8 mouse cellular contexts compared by ENCODE assay signal in genomic region chr10:7832171-7832676, GRCm38 (mm10). TPM values are rescaled to one million over a fixed set of nuclear protein-coding genes. Genes with fewer than 3 reads are reported as not detected.
DNase-seq lines count a peak whose midpoint lies in the region; ATAC-seq and TF ChIP-seq lines count a peak whose summit lies in the region.

Gene Zc3h12d (plus strand): TSS chr10:7832470.

- peak within 1 kb of the TSS; percentile 20; the same call in 1 of the 2 replicates for H3K4me3 ChIP-seq in heart, adult 2 months
- H3K4me3 ChIP-seq in lung, adult 2 months (replicated peaks; ENCODE audit: extremely low read depth, low read depth, low read length) = peak within 1 kb of the TSS; percentile 42
- H3K4me3 ChIP-seq in neural tube, embryonic 13.5 days = peak within 1 kb of the TSS; percentile 14; the same call in 1 of the 2 replicates

- intact Hi-C loops in heart, adult 2 months (cut with DNase I) = no loop called here

- H3K9ac ChIP-seq in heart, adult 2 months (ENCODE audit: low read depth, low read length) = peak within 1 kb of the TSS; percentile 28; the same call in 1 of the 2 replicates
- 0 out of 2 replicates have a peak within 1 kb of the TSS, but pooled peaks have one; percentile 26 for H3K9ac ChIP-seq in neural tube, embryonic 13.5 days

- no peak for TF ChIP-seq CTCF in heart, adult 2 months (IDR thresholded peaks at IDR 0.05)
- no peak for TF ChIP-seq CTCF in lung, adult 2 months (IDR thresholded peaks at IDR 0.05; ENCODE audit: insufficient read depth, low read length)

- H3K9me3 ChIP-seq in neural tube, embryonic 13.5 days = no peaks in the 10 kb centered on the region

- TF ChIP-seq EP300 in heart, adult 2 months (IDR thresholded peaks at IDR 0.05; ENCODE audit: insufficient read depth, low read depth, low read length) = no peak

- H3K36me3 ChIP-seq in heart, adult 2 months (ENCODE audit: control insufficient read depth, insufficient read depth, low read length) = no peaks in the 10 kb centered on the region
- H3K36me3 ChIP-seq in neural tube, embryonic 13.5 days = peaks cover 5% of the 10 kb centered on the region; the same call in 1 of the 2 replicates

- no peaks in the 10 kb centered on the region for H3K79me2 ChIP-seq in heart, adult 2 months (replicated peaks; ENCODE audit: control insufficient read depth, insufficient read depth, low read length)

- H3K4me1 ChIP-seq in heart, adult 2 months (ENCODE audit: control insufficient read depth, insufficient read depth, low read length) = peaks cover 4% of the 10 kb centered on the region
- 0 out of 2 replicates have a peak, but pooled peaks cover 2% of the 10 kb centered on the region for H3K4me1 ChIP-seq in lung, adult 2 months (ENCODE audit: control insufficient read depth, insufficient read depth, low read length)
- H3K4me1 ChIP-seq in neural tube, embryonic 13.5 days (replicated peaks) = peaks cover 9% of the 10 kb centered on the region

- H3K27me3 ChIP-seq in heart, adult 2 months (ENCODE audit: control insufficient read depth, insufficient read depth, low read length) = no peaks in the 10 kb centered on the region
- H3K27me3 ChIP-seq in neural tube, embryonic 13.5 days = no peaks in the 10 kb centered on the region; the same call in 1 of the 2 replicates

- TF ChIP-seq POLR2A in heart, adult 2 months (IDR thresholded peaks at IDR 0.05; ENCODE audit: insufficient read depth, low read depth, low read length) = no peak
- TF ChIP-seq POLR2A in lung, adult 2 months (IDR thresholded peaks at IDR 0.05; ENCODE audit: borderline replicate concordance, extremely low read depth, low read depth, low read length) = no peak

- peak; percentile 26 for DNase-seq in ovary, postnatal 14 days (ENCODE audit: low spot score)
- no peak for DNase-seq in ovary, postnatal 10 days (ENCODE audit: low spot score)
- peak; percentile 47 to 60 for DNase-seq in heart, adult 2 months
- peak; percentile 63 for DNase-seq in kidney, adult 18-20 months
- DNase-seq in lung, adult 2 months = peak; percentile 33
- DNase-seq in layer of hippocampus, postnatal 36 days = no peak
- no peak for DNase-seq in cerebellum, adult 9-10 months

- H3K27ac ChIP-seq in heart, adult 2 months = no peak within 1 kb of the TSS
- H3K27ac ChIP-seq in neural tube, embryonic 13.5 days (replicated peaks) = no peak within 1 kb of the TSS

- H3K4me2 ChIP-seq in neural tube, embryonic 13.5 days = peak within 1 kb of the TSS; percentile 44

- under 1% methylated on average over 15 of the region's 15 CpGs for WGBS in heart, adult 2 months
- 3% methylated on average over 15 of the region's 15 CpGs for WGBS in lung, adult 2 months
- WGBS in neural tube, embryonic 13.5 days = 4% methylated on average over 15 of the region's 15 CpGs

- ATAC-seq in neural tube, embryonic 13.5 days (ENCODE audit: low read depth) = no peak

RNA-seq across cellular contexts. Expression of gene Zc3h12d, which starts in this region (rescaled TPM):
- under 1 TPM; 0.21 to 0.32 TPM for total RNA-seq in heart, adult 2 months (2021)
- polyA plus RNA-seq in heart, adult 2 months (2012; rRNA removed) = 0.35 and 0.50 TPM in 2 replicates
- polyA plus RNA-seq in lung, adult 2 months (2012; rRNA removed) = 1.8 and 2.3 TPM in 2 replicates
- 0.10 and 0.11 TPM in 2 replicates for polyA plus RNA-seq in neural tube, embryonic 13.5 days (2015; fragmentation: Nextera tagmentation; extraction: Ambion mirVana)
- under 1 TPM; 0.13 to 0.17 TPM for total RNA-seq in layer of hippocampus, postnatal 36 days (2021)

Comparison
In these comparisons a context has a peak if more than half of its experiments do, and no peak if none do; other contexts are left out.
1. DNase-seq: peak in ovary, postnatal 14 days (single experiment), kidney, adult 18-20 months (single experiment) and lung, adult 2 months (single experiment); none in ovary, postnatal 10 days (single experiment), layer of hippocampus, postnatal 36 days (0 of 2) and cerebellum, adult 9-10 months (single experiment).
2. Peak in DNase-seq, H3K4me3 ChIP-seq and H3K9ac ChIP-seq in heart, adult 2 months; RNA of the gene not detected or under 1 TPM.
3. Peak in every context shown above with its lines, with median percentiles within 50 percentile points of each other: H3K4me3 ChIP-seq.